Mouse (Mus musculus): Measurements from ENCODE around the gene Bcl9. TPM values are rescaled to one million over a fixed set of nuclear protein-coding genes. Genes with fewer than 3 reads are reported as not detected.
A peak's percentile ranks its signal among the peaks of the same experiment; 100 is the strongest.

Bcl9 gene
- 102 and 109 TPM in 2 replicates for polyA plus RNA-seq (2015; fragmentation: Nextera tagmentation; extraction: Ambion mirVana)

GRCm38 (mm10) chr3:97297553-97298432 lies at the start of gene Bcl9:
Gene Bcl9 (minus strand): TSS chr3:97297917.
- peak; percentile 86 for ATAC-seq
- peak within 1 kb of the TSS; percentile 69 for H3K4me3 ChIP-seq (replicated peaks; ENCODE audit: low read length)
- no peaks in the 10 kb centered on the region for H3K9me3 ChIP-seq (ENCODE audit: control insufficient read depth, low read length)
- peaks cover 47% of the 10 kb centered on the region for H3K4me1 ChIP-seq (replicated peaks; ENCODE audit: control insufficient read depth, insufficient read depth, low read length)
- under 1% methylated on average over 21 of the region's 21 CpGs for WGBS
- H3K36me3 ChIP-seq (ENCODE audit: control insufficient read depth, insufficient read depth): no peaks in the 10 kb centered on the region
- H3K4me2 ChIP-seq (ENCODE audit: low read length): peak within 1 kb of the TSS; percentile 83
- H3K27me3 ChIP-seq (replicated peaks; ENCODE audit: control insufficient read depth, insufficient read depth, low read length): no peaks in the 10 kb centered on the region
- H3K9ac ChIP-seq (replicated peaks; ENCODE audit: low read depth, low read length): peak within 1 kb of the TSS; percentile 89
- peak within 1 kb of the TSS; percentile 99 for H3K27ac ChIP-seq (ENCODE audit: low read length)

- no peak overlapping the region for H3K4me3 ChIP-seq (replicated peaks; ENCODE audit: low read length)
- no peaks in the 10 kb centered on the region for H3K27me3 ChIP-seq (replicated peaks; ENCODE audit: control insufficient read depth, insufficient read depth, low read length)
- no peak for ATAC-seq
- no peak overlapping the region for H3K27ac ChIP-seq (ENCODE audit: low read length)
- no peaks in the 10 kb centered on the region for H3K36me3 ChIP-seq (ENCODE audit: control insufficient read depth, insufficient read depth)
- H3K4me1 ChIP-seq (replicated peaks; ENCODE audit: control insufficient read depth, insufficient read depth, low read length): peaks cover 11% of the 10 kb centered on the region
- H3K4me2 ChIP-seq (ENCODE audit: low read length): no peak overlapping the region
- no peak overlapping the region for H3K9ac ChIP-seq (replicated peaks; ENCODE audit: low read depth, low read length)
- H3K9me3 ChIP-seq (ENCODE audit: control insufficient read depth, low read length): no peaks in the 10 kb centered on the region
- WGBS: 79% methylated on average over 5 of the region's 5 CpGs
These were observed 41.5 kb upstream of the Bcl9 start for GRCm38 (mm10) chr3:97339193-97339576.

- Histone ChIP-seq H3K9ac (replicated peaks; ENCODE audit: low read depth, low read length) (peak overlapping the region; percentile 19; the same call in 1 of the 2 replicates), H3K27me3 (replicated peaks; ENCODE audit: control insufficient read depth, insufficient read depth, low read length) (no peaks in the 10 kb centered on the region), H3K27ac (ENCODE audit: low read length) (no peak overlapping the region), H3K4me2 (ENCODE audit: low read length) (0 out of 2 replicates have a peak overlapping the region, but pooled peaks have one; percentile 21), H3K4me3 (replicated peaks; ENCODE audit: low read length) (no peak overlapping the region), H3K36me3 (ENCODE audit: control insufficient read depth, insufficient read depth) (no peaks in the 10 kb centered on the region), H3K9me3 (ENCODE audit: control insufficient read depth, low read length) (no peaks in the 10 kb centered on the region), H3K4me1 (replicated peaks; ENCODE audit: control insufficient read depth, insufficient read depth, low read length) (peaks cover 11% of the 10 kb centered on the region)
- WGBS: 18% methylated on average over 13 of the region's 13 CpGs
- ATAC-seq: peak; percentile 92
These were observed 40.9 kb upstream of the Bcl9 start for GRCm38 (mm10) chr3:97338522-97339192.

- Histone ChIP-seq H3K36me3 (ENCODE audit: control insufficient read depth, insufficient read depth) (no peaks in the 10 kb centered on the region), H3K27me3 (replicated peaks; ENCODE audit: control insufficient read depth, insufficient read depth, low read length) (no peaks in the 10 kb centered on the region), H3K9me3 (ENCODE audit: control insufficient read depth, low read length) (no peaks in the 10 kb centered on the region), H3K4me1 (replicated peaks; ENCODE audit: control insufficient read depth, insufficient read depth, low read length) (peaks cover 11% of the 10 kb centered on the region), H3K4me3 (replicated peaks; ENCODE audit: low read length) (no peak overlapping the region), H3K4me2 (ENCODE audit: low read length) (no peak overlapping the region), H3K9ac (replicated peaks; ENCODE audit: low read depth, low read length) (no peak overlapping the region), H3K27ac (ENCODE audit: low read length) (no peak overlapping the region)
- WGBS: 35% methylated on average over 11 of the region's 11 CpGs
- ATAC-seq: no peak
These were observed 39.6 kb upstream of the Bcl9 start for GRCm38 (mm10) chr3:97337306-97337705.

- Histone ChIP-seq H3K4me3 (replicated peaks; ENCODE audit: low read length) (no peak overlapping the region), H3K27me3 (replicated peaks; ENCODE audit: control insufficient read depth, insufficient read depth, low read length) (no peaks in the 10 kb centered on the region), H3K9ac (replicated peaks; ENCODE audit: low read depth, low read length) (no peak overlapping the region), H3K27ac (ENCODE audit: low read length) (no peak overlapping the region), H3K4me1 (replicated peaks; ENCODE audit: control insufficient read depth, insufficient read depth, low read length) (peaks cover 11% of the 10 kb centered on the region), H3K9me3 (ENCODE audit: control insufficient read depth, low read length) (no peaks in the 10 kb centered on the region), H3K36me3 (ENCODE audit: control insufficient read depth, insufficient read depth) (no peaks in the 10 kb centered on the region), H3K4me2 (ENCODE audit: low read length) (no peak overlapping the region)
- WGBS: 65% methylated on average over 4 of the region's 4 CpGs
- no peak for ATAC-seq
These were observed 38.6 kb upstream of the Bcl9 start for GRCm38 (mm10) chr3:97336331-97336730.

- Histone ChIP-seq H3K36me3 (ENCODE audit: control insufficient read depth, insufficient read depth) (no peaks in the 10 kb centered on the region), H3K27me3 (replicated peaks; ENCODE audit: control insufficient read depth, insufficient read depth, low read length) (no peaks in the 10 kb centered on the region), H3K9me3 (ENCODE audit: control insufficient read depth, low read length) (no peaks in the 10 kb centered on the region), H3K27ac (ENCODE audit: low read length) (no peak overlapping the region), H3K4me2 (ENCODE audit: low read length) (no peak overlapping the region), H3K9ac (replicated peaks; ENCODE audit: low read depth, low read length) (no peak overlapping the region), H3K4me3 (replicated peaks; ENCODE audit: low read length) (no peak overlapping the region), H3K4me1 (replicated peaks; ENCODE audit: control insufficient read depth, insufficient read depth, low read length) (peaks cover 11% of the 10 kb centered on the region)
- 35% methylated on average over 9 of the region's 9 CpGs for WGBS
- peak; percentile 51 for ATAC-seq
These were observed 36.9 kb upstream of the Bcl9 start for GRCm38 (mm10) chr3:97334618-97335017.

GRCm38 (mm10) chr3:97332172-97332571 lies 34.5 kb upstream of the Bcl9 start:
- Histone ChIP-seq H3K9ac (replicated peaks; ENCODE audit: low read depth, low read length) (no peak overlapping the region), H3K4me1 (replicated peaks; ENCODE audit: control insufficient read depth, insufficient read depth, low read length) (peaks cover 4% of the 10 kb centered on the region), H3K36me3 (ENCODE audit: control insufficient read depth, insufficient read depth) (no peaks in the 10 kb centered on the region), H3K4me3 (replicated peaks; ENCODE audit: low read length) (no peak overlapping the region), H3K4me2 (ENCODE audit: low read length) (no peak overlapping the region), H3K9me3 (ENCODE audit: control insufficient read depth, low read length) (no peaks in the 10 kb centered on the region), H3K27me3 (replicated peaks; ENCODE audit: control insufficient read depth, insufficient read depth, low read length) (no peaks in the 10 kb centered on the region), H3K27ac (ENCODE audit: low read length) (no peak overlapping the region)
- ATAC-seq: no peak
- 88% methylated on average over 12 of the region's 12 CpGs for WGBS

- ATAC-seq: no peak
- Histone ChIP-seq H3K27me3 (replicated peaks; ENCODE audit: control insufficient read depth, insufficient read depth, low read length) (no peaks in the 10 kb centered on the region), H3K36me3 (ENCODE audit: control insufficient read depth, insufficient read depth) (no peaks in the 10 kb centered on the region), H3K4me1 (replicated peaks; ENCODE audit: control insufficient read depth, insufficient read depth, low read length) (peaks cover 16% of the 10 kb centered on the region), H3K9me3 (ENCODE audit: control insufficient read depth, low read length) (no peaks in the 10 kb centered on the region), H3K4me3 (replicated peaks; ENCODE audit: low read length) (no peak overlapping the region), H3K4me2 (ENCODE audit: low read length) (no peak overlapping the region), H3K27ac (ENCODE audit: low read length) (no peak overlapping the region), H3K9ac (replicated peaks; ENCODE audit: low read depth, low read length) (no peak overlapping the region)
- 95% methylated on average over 2 of the region's 2 CpGs for WGBS
These were observed 30.1 kb upstream of the Bcl9 start for GRCm38 (mm10) chr3:97327809-97328208.

GRCm38 (mm10) chr3:97327356-97327755 lies 29.6 kb upstream of the Bcl9 start:
- H3K27me3 ChIP-seq (replicated peaks; ENCODE audit: control insufficient read depth, insufficient read depth, low read length): no peaks in the 10 kb centered on the region
- H3K36me3 ChIP-seq (ENCODE audit: control insufficient read depth, insufficient read depth): no peaks in the 10 kb centered on the region
- H3K4me3 ChIP-seq (replicated peaks; ENCODE audit: low read length): no peak overlapping the region
- no peak overlapping the region for H3K4me2 ChIP-seq (ENCODE audit: low read length)
- 97% methylated on average over 1 of the region's 1 CpGs for WGBS
- H3K9me3 ChIP-seq (ENCODE audit: control insufficient read depth, low read length): no peaks in the 10 kb centered on the region
- no peak overlapping the region for H3K27ac ChIP-seq (ENCODE audit: low read length)
- H3K4me1 ChIP-seq (replicated peaks; ENCODE audit: control insufficient read depth, insufficient read depth, low read length): peaks cover 16% of the 10 kb centered on the region
- H3K9ac ChIP-seq (replicated peaks; ENCODE audit: low read depth, low read length): no peak overlapping the region
- no peak for ATAC-seq

All from forebrain, embryonic 16.5 days (tissue).